Mouse (Mus musculus) ES-E14 (cell line): Measurements from ENCODE around the gene Lpcat4.

ENCODE experiments used
- HCFC1 ChIP-seq: IDR thresholded peaks from 2 replicates; pipeline ENCODE4 v1.6.1; 2012; ENCODE audit warnings: low read length, inconsistent platforms, borderline replicate concordance; ENCODE audit not compliant: insufficient read depth
- MAFK ChIP-seq: IDR thresholded peaks from 2 replicates; pipeline ENCODE4 v1.6.1; 2014; ENCODE audit warnings: mild to moderate bottlenecking, low read depth, low read length, inconsistent platforms; ENCODE audit not compliant: insufficient read depth
- ZNF384 ChIP-seq: IDR thresholded peaks from 2 replicates; pipeline ENCODE4 v1.6.1; 2012; ENCODE audit warnings: low read depth, low read length, inconsistent platforms

GRCm38 (mm10) chr2:112261748-112262653 is 22.7 kb downstream of the Lpcat4 start, which contains the start of gene Nop10:
- TF ChIP-seq ZNF384 (no peak), HCFC1 (peak; percentile 99), MAFK (no peak)
